Mouse (Mus musculus) heart, embryonic 15.5 days (tissue): ENCODE data around the gene Zpbp2. TPM values are rescaled to one million over a fixed set of nuclear protein-coding genes. Genes with fewer than 3 reads are reported as not detected.

Source experiments
- ATAC-seq: fragments of 200-750 bp; cut with Nextera tagmentation; replicated peaks from 2 replicates; pipeline ENCODE4 v1.8.0; 2017; ENCODE audit warnings: low read depth, moderate TSS enrichment; ENCODE audit not compliant: insufficient number of reproducible peaks, insufficient read depth, low FRiP score
- H3K27ac ChIP-seq: fragments of 300-500 bp; sonication (generic); 2 replicates; pipeline ENCODE4 v1.5.1; 2015; ENCODE audit warnings: mild to moderate bottlenecking, inconsistent platforms
- H3K27me3 ChIP-seq: fragments of 300-500 bp; sonication (generic); 2 replicates; pipeline ENCODE4 v1.6.1; 2015; ENCODE audit warnings: inconsistent platforms
- H3K36me3 ChIP-seq: fragments of 300-500 bp; sonication (generic); 2 replicates; pipeline ENCODE4 v1.6.1; 2015; ENCODE audit warnings: mild to moderate bottlenecking, inconsistent platforms
- H3K4me1 ChIP-seq: fragments of 300-500 bp; sonication (generic); replicated peaks from 2 replicates; pipeline ENCODE4 v1.6.1; 2015; ENCODE audit warnings: inconsistent platforms
- H3K4me2 ChIP-seq: fragments of 300-500 bp; sonication (generic); 2 replicates; pipeline ENCODE4 v1.6.1; 2015; ENCODE audit warnings: inconsistent platforms, mild to moderate bottlenecking, moderate library complexity
- H3K4me3 ChIP-seq: fragments of 300-500 bp; sonication (generic); 2 replicates; pipeline ENCODE4 v1.5.1; 2015; ENCODE audit warnings: mild to moderate bottlenecking, inconsistent platforms
- H3K9ac ChIP-seq: fragments of 300-500 bp; sonication (generic); 2 replicates; pipeline ENCODE4 v1.6.1; 2015; ENCODE audit warnings: mild to moderate bottlenecking, inconsistent platforms
- H3K9me3 ChIP-seq: fragments of 300-500 bp; sonication (generic); replicated peaks from 2 replicates; pipeline ENCODE4 v1.6.1; 2016; ENCODE audit warnings: inconsistent platforms
- WGBS: fragments of 180-500 bp; shearing (Covaris S2); methylation state at CpG from one replicate; pipeline ENCODE4 v1.1.7; 2015; ENCODE audit warnings: mixed read lengths; 5-methylcytosine and 5-hydroxymethylcytosine counted together
- polyA plus RNA-seq: library from polyadenylated mRNA; unstranded; fragments of >200 nt; fragmentation: Nextera tagmentation; extraction: Ambion mirVana; gene quantifications from 2 replicates; pipeline ENCODE4 v1.2.1, GENCODE M21; 2015

The Zpbp2 gene
- polyA plus RNA-seq, 1 experiment from 2014 or later, result 0.11 TPM

- H3K27me3 ChIP-seq, result no peaks in the 10 kb centered on the region
- no peak for ATAC-seq
- H3K4me3 ChIP-seq, result no peak overlapping the region
- H3K9me3 ChIP-seq, result no peaks in the 10 kb centered on the region
- no peak overlapping the region for H3K4me2 ChIP-seq
- H3K27ac ChIP-seq, result no peak overlapping the region
- H3K36me3 ChIP-seq, result no peaks in the 10 kb centered on the region
- WGBS, result 76% methylated on average over 3 of the region's 3 CpGs
- H3K9ac ChIP-seq, result no peak overlapping the region
- peaks cover 6% of the 10 kb centered on the region; the same call in 1 of the 2 replicates for H3K4me1 ChIP-seq
Measured at GRCm38 (mm10) chr11:98563025-98563424, 12.1 kb downstream of the Zpbp2 start.

- no peak for ATAC-seq
- Histone ChIP-seq H3K27ac (no peak overlapping the region), H3K4me3 (no peak overlapping the region), H3K27me3 (no peaks in the 10 kb centered on the region), H3K4me2 (no peak overlapping the region), H3K9ac (no peak overlapping the region), H3K36me3 (no peaks in the 10 kb centered on the region), H3K9me3 (no peaks in the 10 kb centered on the region), H3K4me1 (peaks cover 6% of the 10 kb centered on the region; the same call in 1 of the 2 replicates)
- WGBS, result 66% methylated on average over 13 of the region's 13 CpGs
Measured at GRCm38 (mm10) chr11:98563921-98564414, 13.1 kb downstream of the Zpbp2 start.

GRCm38 (mm10) chr11:98568326-98568725 is 17.4 kb downstream of the Zpbp2 start:
- no peak overlapping the region for H3K27ac ChIP-seq
- H3K9ac ChIP-seq, result no peak overlapping the region
- no peaks in the 10 kb centered on the region for H3K36me3 ChIP-seq
- no peak for ATAC-seq
- no peak overlapping the region for H3K4me3 ChIP-seq
- H3K9me3 ChIP-seq, result no peaks in the 10 kb centered on the region
- 81% methylated on average over 8 of the region's 8 CpGs for WGBS
- no peak overlapping the region for H3K4me2 ChIP-seq
- H3K27me3 ChIP-seq, result 0 out of 2 replicates have a peak, but pooled peaks cover 3% of the 10 kb centered on the region
- no peaks in the 10 kb centered on the region for H3K4me1 ChIP-seq

GRCm38 (mm10) chr11:98569461-98569860 is 18.6 kb downstream of the Zpbp2 start:
- Histone ChIP-seq H3K4me2 (no peak overlapping the region), H3K4me3 (no peak overlapping the region), H3K9me3 (no peaks in the 10 kb centered on the region), H3K4me1 (no peaks in the 10 kb centered on the region), H3K27me3 (0 out of 2 replicates have a peak, but pooled peaks cover 3% of the 10 kb centered on the region), H3K36me3 (no peaks in the 10 kb centered on the region), H3K9ac (no peak overlapping the region), H3K27ac (no peak overlapping the region)
- ATAC-seq, result no peak
- 68% methylated on average over 6 of the region's 6 CpGs for WGBS

GRCm38 (mm10) chr11:98577776-98578175 is 26.9 kb downstream of the Zpbp2 start:
- WGBS, result 86% methylated on average over 5 of the region's 5 CpGs
- Histone ChIP-seq H3K9me3 (no peaks in the 10 kb centered on the region), H3K9ac (no peak overlapping the region), H3K27me3 (no peaks in the 10 kb centered on the region), H3K4me2 (no peak overlapping the region), H3K4me1 (peaks cover 28% of the 10 kb centered on the region), H3K36me3 (peaks cover 7% of the 10 kb centered on the region), H3K27ac (no peak overlapping the region), H3K4me3 (no peak overlapping the region)
- ATAC-seq, result no peak

- peaks cover 49% of the 10 kb centered on the region for H3K4me1 ChIP-seq
- H3K27me3 ChIP-seq, result no peaks in the 10 kb centered on the region
- H3K4me3 ChIP-seq, result no peak overlapping the region
- peak overlapping the region; percentile 50 for H3K27ac ChIP-seq
- ATAC-seq, result peak; percentile 47; the same call in 1 of the 2 replicates
- H3K36me3 ChIP-seq, result peaks cover 15% of the 10 kb centered on the region
- no peaks in the 10 kb centered on the region for H3K9me3 ChIP-seq
- no peak overlapping the region for H3K4me2 ChIP-seq
- H3K9ac ChIP-seq, result no peak overlapping the region
- 40% methylated on average over 16 of the region's 16 CpGs for WGBS
Measured at GRCm38 (mm10) chr11:98580301-98581121, 29.6 kb downstream of the Zpbp2 start.

- Histone ChIP-seq H3K4me1 (peaks cover 58% of the 10 kb centered on the region), H3K27ac (no peak overlapping the region), H3K9ac (no peak overlapping the region), H3K4me2 (no peak overlapping the region), H3K36me3 (peaks cover 15% of the 10 kb centered on the region), H3K27me3 (no peaks in the 10 kb centered on the region), H3K4me3 (no peak overlapping the region), H3K9me3 (no peaks in the 10 kb centered on the region)
- ATAC-seq, result no peak
- WGBS, result 52% methylated on average over 17 of the region's 17 CpGs
Measured at GRCm38 (mm10) chr11:98581286-98582029, 30.6 kb downstream of the Zpbp2 start.

GRCm38 (mm10) chr11:98582030-98582388 is 31.1 kb downstream of the Zpbp2 start:
- Histone ChIP-seq H3K4me3 (no peak overlapping the region), H3K4me1 (peaks cover 60% of the 10 kb centered on the region), H3K27me3 (no peaks in the 10 kb centered on the region), H3K9me3 (no peaks in the 10 kb centered on the region), H3K36me3 (peaks cover 15% of the 10 kb centered on the region), H3K9ac (no peak overlapping the region), H3K4me2 (no peak overlapping the region), H3K27ac (no peak overlapping the region)
- no peak for ATAC-seq
- WGBS, result 84% methylated on average over 8 of the region's 8 CpGs

GRCm38 (mm10) chr11:98582551-98583264 is 31.8 kb downstream of the Zpbp2 start:
- no peaks in the 10 kb centered on the region for H3K9me3 ChIP-seq
- peaks cover 15% of the 10 kb centered on the region for H3K36me3 ChIP-seq
- 80% methylated on average over 12 of the region's 12 CpGs for WGBS
- no peak for ATAC-seq
- no peak overlapping the region for H3K27ac ChIP-seq
- H3K4me1 ChIP-seq, result peaks cover 65% of the 10 kb centered on the region
- no peaks in the 10 kb centered on the region for H3K27me3 ChIP-seq
- no peak overlapping the region for H3K4me3 ChIP-seq
- no peak overlapping the region for H3K9ac ChIP-seq
- no peak overlapping the region for H3K4me2 ChIP-seq

GRCm38 (mm10) chr11:98583265-98583552 is 32.3 kb downstream of the Zpbp2 start:
- Histone ChIP-seq H3K27ac (no peak overlapping the region), H3K4me3 (no peak overlapping the region), H3K4me1 (peaks cover 70% of the 10 kb centered on the region), H3K9me3 (no peaks in the 10 kb centered on the region), H3K9ac (no peak overlapping the region), H3K36me3 (peaks cover 15% of the 10 kb centered on the region), H3K27me3 (no peaks in the 10 kb centered on the region), H3K4me2 (no peak overlapping the region)
- ATAC-seq, result no peak
- 81% methylated on average over 3 of the region's 3 CpGs for WGBS

GRCm38 (mm10) chr11:98583571-98583970 is 32.7 kb downstream of the Zpbp2 start:
- no peaks in the 10 kb centered on the region for H3K27me3 ChIP-seq
- peaks cover 74% of the 10 kb centered on the region for H3K4me1 ChIP-seq
- H3K36me3 ChIP-seq, result peaks cover 15% of the 10 kb centered on the region
- no peak overlapping the region for H3K9ac ChIP-seq
- ATAC-seq, result no peak
- 17% methylated on average over 3 of the region's 3 CpGs for WGBS
- H3K9me3 ChIP-seq, result no peaks in the 10 kb centered on the region
- H3K4me3 ChIP-seq, result no peak overlapping the region
- no peak overlapping the region for H3K27ac ChIP-seq
- no peak overlapping the region for H3K4me2 ChIP-seq
